Mouse (Mus musculus) hindbrain, embryonic 11.5 days (tissue): ENCODE measurements around the gene Wdr13. TPM values are rescaled to one million over a fixed set of nuclear protein-coding genes. Genes with fewer than 3 reads are reported as not detected.

ENCODE experiments used
- ATAC-seq: fragments of 200-750 bp; cut with Nextera tagmentation; 2 replicates; pipeline ENCODE4 v1.8.0; 2017; ENCODE audit warnings: mild to moderate bottlenecking, moderate TSS enrichment, moderate library complexity; ENCODE audit not compliant: low FRiP score
- DNase-seq: peaks from one replicate; pipeline ENCODE4 v3.0.0-alpha.2; 2015; ENCODE audit warnings: low spot score
- H3K27ac ChIP-seq: fragments of 300-500 bp; sonication (generic); 2 replicates; pipeline ENCODE4 v1.5.1; 2014; ENCODE audit warnings: mild to moderate bottlenecking, low read depth, low read length
- H3K27me3 ChIP-seq: fragments of 300-500 bp; sonication (generic); 2 replicates; pipeline ENCODE4 v1.6.1; 2014; ENCODE audit warnings: mild to moderate bottlenecking, low read length, moderate library complexity, mixed read lengths; ENCODE audit not compliant: control insufficient read depth, insufficient read depth
- H3K36me3 ChIP-seq: fragments of 300-500 bp; sonication (generic); 2 replicates; pipeline ENCODE4 v1.6.1; 2014; ENCODE audit warnings: mild to moderate bottlenecking, low read length, moderate library complexity, mixed read lengths; ENCODE audit not compliant: control insufficient read depth, insufficient read depth
- H3K4me1 ChIP-seq: fragments of 300-500 bp; sonication (generic); replicated peaks from 2 replicates; pipeline ENCODE4 v1.6.1; 2014; ENCODE audit warnings: low read length, mixed read lengths; ENCODE audit not compliant: control insufficient read depth, insufficient read depth
- H3K4me2 ChIP-seq: fragments of 300-500 bp; sonication (generic); replicated peaks from 2 replicates; pipeline ENCODE4 v1.6.1; 2014; ENCODE audit warnings: mild to moderate bottlenecking, low read depth, low read length
- H3K4me3 ChIP-seq: fragments of 300-500 bp; sonication (generic); 2 replicates; pipeline ENCODE4 v1.5.1; 2014; ENCODE audit warnings: low read depth, low read length
- H3K9ac ChIP-seq: fragments of 300-500 bp; sonication (generic); 2 replicates; pipeline ENCODE4 v1.6.1; 2014; ENCODE audit warnings: low read depth, low read length
- H3K9me3 ChIP-seq: fragments of 300-500 bp; sonication (generic); 2 replicates; pipeline ENCODE4 v1.6.1; 2016; ENCODE audit warnings: low read length; ENCODE audit not compliant: control insufficient read depth
- WGBS: fragments of 180-500 bp; shearing (Covaris S2); extraction: QIAGEN DNeasy Blood & Tissue Kit; methylation state at CpG from one replicate; pipeline ENCODE4 v1.1.7; 2014; 5-methylcytosine and 5-hydroxymethylcytosine counted together
- polyA plus RNA-seq: library from polyadenylated mRNA; unstranded; fragments of >200 nt; fragmentation: Nextera tagmentation; extraction: Ambion mirVana; gene quantifications from 2 replicates; pipeline ENCODE4 v1.2.1, GENCODE M21; 2014

Wdr13 gene
- 25.6 and 30.8 TPM in 2 replicates for polyA plus RNA-seq

GRCm38 (mm10) chrX:8132017-8132976 lies at the start of gene Wdr13:
Wdr13 (minus strand) TSS chrX:8132892.
- DNase-seq (peak; percentile 85), ATAC-seq (peak; percentile 91)
- Histone ChIP-seq H3K27ac (peak within 1 kb of the TSS; percentile 85), H3K9ac (peak within 1 kb of the TSS; percentile 56), H3K36me3 (no peaks in the 10 kb centered on the region), H3K4me3 (peak within 1 kb of the TSS; percentile 45), H3K9me3 (no peaks in the 10 kb centered on the region), H3K4me1 (no peaks in the 10 kb centered on the region), H3K27me3 (no peaks in the 10 kb centered on the region), H3K4me2 (peak within 1 kb of the TSS; percentile 47)
- WGBS: 14% methylated on average over 40 of the region's 40 CpGs

GRCm38 (mm10) chrX:8179646-8180045 lies 47.0 kb upstream of the Wdr13 start:
- Histone ChIP-seq H3K9ac (no peak overlapping the region), H3K4me3 (no peak overlapping the region), H3K36me3 (no peaks in the 10 kb centered on the region), H3K4me2 (no peak overlapping the region), H3K27me3 (no peaks in the 10 kb centered on the region), H3K9me3 (no peaks in the 10 kb centered on the region), H3K27ac (no peak overlapping the region), H3K4me1 (no peaks in the 10 kb centered on the region)
- DNase-seq: no peak
- ATAC-seq: no peak
- WGBS: 90% methylated on average over 5 of the region's 5 CpGs

- Histone ChIP-seq H3K4me1 (no peaks in the 10 kb centered on the region), H3K4me3 (no peak overlapping the region), H3K4me2 (no peak overlapping the region), H3K27me3 (no peaks in the 10 kb centered on the region), H3K9me3 (no peaks in the 10 kb centered on the region), H3K27ac (no peak overlapping the region), H3K9ac (no peak overlapping the region), H3K36me3 (no peaks in the 10 kb centered on the region)
- 97% methylated on average over 2 of the region's 2 CpGs for WGBS
- DNase-seq: no peak
- ATAC-seq: no peak
These were observed 46.2 kb upstream of the Wdr13 start for GRCm38 (mm10) chrX:8178871-8179270.

- Histone ChIP-seq H3K4me1 (no peaks in the 10 kb centered on the region), H3K9me3 (no peaks in the 10 kb centered on the region), H3K9ac (peak within 1 kb of the TSS; percentile 54), H3K4me2 (peak within 1 kb of the TSS; percentile 37), H3K36me3 (no peaks in the 10 kb centered on the region), H3K27me3 (no peaks in the 10 kb centered on the region), H3K4me3 (peak within 1 kb of the TSS; percentile 54), H3K27ac (no peak within 1 kb of the TSS)
- DNase-seq: peak; percentile 82
- peak; percentile 90 for ATAC-seq
- WGBS: 17% methylated on average over 54 of the region's 56 CpGs
These were observed 43.1 kb upstream of the Wdr13 start, which contains the start of gene Tbc1d25 for GRCm38 (mm10) chrX:8175504-8176385. Tbc1d25 (minus strand) TSS chrX:8176181.

GRCm38 (mm10) chrX:8175169-8175503 lies 42.4 kb upstream of the Wdr13 start:
- DNase-seq: no peak
- Histone ChIP-seq H3K4me3 (peak overlapping the region; percentile 54), H3K27me3 (no peaks in the 10 kb centered on the region), H3K36me3 (no peaks in the 10 kb centered on the region), H3K9ac (peak overlapping the region; percentile 54), H3K4me2 (peak overlapping the region; percentile 37), H3K4me1 (no peaks in the 10 kb centered on the region), H3K9me3 (no peaks in the 10 kb centered on the region), H3K27ac (no peak overlapping the region)
- no peak; the same call in 1 of the 2 replicates for ATAC-seq
- 19% methylated on average over 4 of the region's 4 CpGs for WGBS

- 94% methylated on average over 10 of the region's 10 CpGs for WGBS
- ATAC-seq: no peak
- Histone ChIP-seq H3K4me1 (no peaks in the 10 kb centered on the region), H3K27ac (no peak overlapping the region), H3K9ac (no peak overlapping the region), H3K27me3 (no peaks in the 10 kb centered on the region), H3K4me3 (no peak overlapping the region), H3K4me2 (no peak overlapping the region), H3K36me3 (no peaks in the 10 kb centered on the region), H3K9me3 (no peaks in the 10 kb centered on the region)
- no peak for DNase-seq
These were observed 35.3 kb upstream of the Wdr13 start for GRCm38 (mm10) chrX:8167716-8168647.

- Histone ChIP-seq H3K4me1 (no peaks in the 10 kb centered on the region), H3K4me2 (no peak overlapping the region), H3K4me3 (no peak overlapping the region), H3K9ac (no peak overlapping the region), H3K9me3 (no peaks in the 10 kb centered on the region), H3K27ac (no peak overlapping the region), H3K36me3 (no peaks in the 10 kb centered on the region), H3K27me3 (no peaks in the 10 kb centered on the region)
- ATAC-seq (no peak), DNase-seq (no peak)
- WGBS: 90% methylated on average over 4 of the region's 4 CpGs
These were observed 31.8 kb upstream of the Wdr13 start for GRCm38 (mm10) chrX:8164471-8164870.

- WGBS: 90% methylated on average over 5 of the region's 5 CpGs
- Histone ChIP-seq H3K9me3 (no peaks in the 10 kb centered on the region), H3K27me3 (no peaks in the 10 kb centered on the region), H3K27ac (no peak overlapping the region), H3K9ac (no peak overlapping the region), H3K4me3 (no peak overlapping the region), H3K36me3 (no peaks in the 10 kb centered on the region), H3K4me1 (no peaks in the 10 kb centered on the region), H3K4me2 (no peak overlapping the region)
- ATAC-seq: no peak
- no peak for DNase-seq
These were observed 30.4 kb upstream of the Wdr13 start for GRCm38 (mm10) chrX:8163076-8163475.
